Mouse (Mus musculus): ENCODE results near the gene Kif17.

Gene Kif17

DNA sequence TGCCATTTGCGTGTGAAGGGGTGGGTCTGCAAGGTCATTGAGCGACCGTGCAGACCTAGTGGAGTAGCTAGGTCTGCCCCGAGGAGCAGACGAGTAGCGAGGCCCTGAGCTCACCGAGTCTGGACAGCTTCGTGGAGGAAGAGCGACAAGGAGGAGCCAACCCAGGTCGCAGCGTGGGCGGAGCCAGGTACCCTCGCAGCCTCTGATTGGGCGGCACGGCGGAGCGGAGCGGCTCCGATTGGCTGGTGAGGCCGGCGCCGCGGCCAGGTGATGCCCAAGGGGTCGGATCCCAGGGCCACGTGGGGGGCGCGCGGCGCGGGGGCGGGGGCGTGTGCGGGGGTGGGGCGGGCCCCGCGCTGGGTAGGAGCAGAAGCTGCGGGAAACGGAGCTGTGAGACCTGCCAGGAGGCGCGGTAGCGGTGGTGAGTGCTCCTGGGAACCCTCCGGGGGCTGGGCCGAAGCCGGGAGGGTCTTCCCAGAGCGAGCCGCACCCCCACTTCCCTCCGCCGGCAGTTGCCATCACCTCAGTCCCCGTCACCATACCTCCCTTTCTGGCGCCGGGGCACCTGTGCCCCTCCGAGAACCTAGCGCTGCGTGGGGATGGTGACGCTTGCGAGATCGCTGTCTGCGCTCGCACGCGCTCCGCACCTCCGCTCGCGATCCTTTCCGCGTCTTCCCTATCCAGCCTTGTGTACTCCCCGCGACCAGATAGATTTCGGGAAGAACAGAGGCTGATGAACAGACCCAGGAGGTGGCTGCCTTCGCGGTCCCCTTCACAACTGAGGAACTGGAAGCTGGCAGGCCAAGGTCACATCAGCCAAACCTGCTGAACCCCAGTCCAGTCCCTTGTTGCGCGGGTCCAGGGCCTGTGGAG, at the start of gene Kif17, which contains the start of gene Sh2d5:
Gene Kif17 (plus strand): TSS at position 348 of the 873 bp plus-strand sequence.
Gene Sh2d5 (plus strand): TSS at position 316 of the 873 bp plus-strand sequence.
- DNase-seq: peak; percentile 74 to 89

GRCm38 (mm10) chr4:138200769-138201168, 49.5 kb upstream of the Kif17 start:
- DNase-seq: no peak

DNA sequence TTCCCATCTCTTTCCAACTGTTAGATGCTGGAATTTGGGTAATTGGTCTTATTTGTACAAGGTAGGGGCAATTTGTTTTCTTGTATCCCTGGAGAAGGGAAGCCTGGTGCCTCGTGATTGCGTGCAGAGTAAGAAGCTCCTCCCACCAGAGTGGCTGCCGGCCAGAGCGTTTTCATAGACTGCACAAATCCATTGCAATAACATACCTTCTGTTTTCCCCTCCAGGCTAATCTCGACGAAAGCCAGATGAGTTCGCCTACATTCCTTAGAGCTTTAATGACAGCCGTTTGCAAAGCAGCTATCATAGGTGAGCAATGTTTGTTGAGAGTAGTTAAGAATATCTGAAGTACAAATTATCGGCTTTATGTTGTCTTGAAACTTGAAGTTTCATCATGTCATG, 48.5 kb upstream of the Kif17 start:
- no peak for DNase-seq

GRCm38 (mm10) chr4:138210116-138210515, 40.1 kb upstream of the Kif17 start:
- DNase-seq: no peak

DNA sequence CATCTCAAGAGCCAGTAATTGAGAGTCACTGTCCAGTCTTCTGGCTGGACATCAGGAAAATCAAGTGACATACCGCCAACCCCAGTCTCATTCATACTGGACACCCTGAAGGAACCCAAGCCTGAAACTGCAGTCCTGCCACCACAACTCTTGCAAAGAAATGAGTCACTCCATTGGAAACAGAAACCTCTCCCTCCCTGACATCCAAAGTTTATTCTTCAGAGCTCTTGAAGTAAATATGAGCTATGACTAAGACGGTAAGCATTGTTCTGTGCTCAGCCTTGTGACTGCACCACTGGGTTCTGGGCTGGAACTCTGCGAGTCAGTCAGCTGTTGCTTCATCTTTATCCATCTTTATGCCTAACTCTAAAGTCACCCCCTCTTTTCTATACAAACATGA, 36.4 kb upstream of the Kif17 start:
- DNase-seq: no peak

DNA sequence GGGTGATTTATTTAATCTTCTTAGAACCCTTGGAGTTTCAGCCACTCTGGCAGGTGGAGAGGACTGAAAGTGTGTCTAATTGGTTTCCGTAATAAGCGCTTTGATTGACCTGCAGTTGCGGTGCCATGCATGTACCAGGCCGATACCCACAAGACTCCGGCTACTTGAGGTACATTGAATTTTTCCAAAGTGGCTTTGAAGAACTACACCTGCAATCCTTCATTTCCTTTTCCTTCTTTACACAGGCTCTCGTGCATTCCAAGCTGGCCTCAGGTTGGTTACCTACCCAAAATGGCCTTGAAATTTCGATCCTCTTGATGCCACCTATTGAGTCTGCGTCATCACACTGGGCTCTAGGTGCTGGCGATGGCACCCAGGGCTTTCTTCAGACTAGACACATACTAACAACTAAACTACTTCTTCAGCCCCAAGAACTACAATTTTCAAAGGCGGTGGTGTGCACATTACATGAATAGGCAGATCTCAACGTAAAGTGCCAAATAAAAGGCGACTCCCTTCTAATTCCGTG, 34.5 kb upstream of the Kif17 start:
- DNase-seq: no peak

- peak; percentile 77 to 90 for DNase-seq
Measured at GRCm38 (mm10) chr4:138216200-138216890, 33.9 kb upstream of the Kif17 start, which contains the start of gene Hp1bp3. Gene Hp1bp3 (plus strand): TSS chr4:138216296.

DNA sequence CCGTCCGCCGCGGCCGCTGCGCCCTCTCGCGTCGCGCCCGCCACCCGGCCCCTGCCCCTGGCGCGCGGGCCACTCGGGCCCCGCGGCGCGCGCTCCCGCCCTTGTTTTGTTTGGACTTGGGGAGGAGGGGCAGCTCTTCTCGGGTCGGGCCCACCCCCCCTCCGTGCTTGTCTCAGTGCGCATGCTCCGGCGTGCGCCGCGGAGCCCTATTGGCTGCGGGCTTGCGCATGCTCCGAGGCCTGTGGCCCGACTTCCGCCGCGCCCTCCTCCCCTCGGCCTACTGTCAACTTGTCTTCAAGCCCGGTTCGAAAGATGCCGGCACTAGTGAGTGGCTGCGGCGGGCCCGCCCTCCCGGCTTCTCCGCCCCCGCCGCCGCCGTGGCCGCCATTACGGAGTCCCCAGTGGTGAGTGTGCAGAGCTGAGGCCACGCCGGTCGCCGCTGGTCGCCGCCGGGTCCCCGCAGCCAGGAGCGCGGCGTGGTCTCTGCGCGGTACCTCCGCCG, 33.3 kb upstream of the Kif17 start:
- peak; percentile 98 to 99 for DNase-seq

- DNase-seq: peak in 1 of 2 experiments; percentile 18
Measured at GRCm38 (mm10) chr4:138217441-138217840, 32.8 kb upstream of the Kif17 start.

DNA sequence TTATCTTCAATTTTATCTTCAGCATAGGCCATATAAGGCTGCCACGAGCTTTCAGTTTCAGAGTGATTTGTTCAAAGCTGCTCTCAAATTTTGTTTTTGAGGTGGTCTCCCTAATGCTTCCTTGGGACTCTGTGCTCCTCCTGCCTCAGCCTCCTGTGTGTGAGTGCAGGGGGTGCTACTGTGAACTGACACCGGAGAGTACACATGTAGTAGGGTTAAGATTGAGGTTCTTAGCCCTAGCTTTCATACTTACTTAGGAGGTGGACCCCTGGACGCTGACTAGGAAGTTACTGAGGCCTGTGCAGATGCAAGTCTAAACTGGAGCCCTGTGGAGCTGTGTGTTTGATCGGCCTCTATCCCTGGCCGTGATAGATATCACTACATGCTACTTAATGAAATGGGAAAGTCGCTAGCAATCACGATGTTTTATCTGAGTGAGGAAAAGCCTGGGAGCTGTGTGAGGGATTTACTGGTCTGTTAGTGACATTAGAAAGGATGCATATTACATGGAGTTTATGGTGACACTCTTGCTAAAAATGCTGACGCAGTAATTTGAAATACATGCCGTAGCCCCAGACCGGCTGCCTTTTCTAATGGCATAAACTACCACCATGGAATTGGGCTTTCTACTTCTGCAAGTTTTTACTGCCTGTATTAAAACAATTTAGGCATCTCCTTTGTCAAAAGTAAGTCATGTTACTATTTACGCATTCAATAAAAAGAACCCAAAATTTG, 32.1 kb upstream of the Kif17 start:
- no peak for DNase-seq

- peak in 1 of 2 experiments; percentile 13 for DNase-seq
Measured at GRCm38 (mm10) chr4:138219331-138219730, 30.9 kb upstream of the Kif17 start.

- DNase-seq: no peak
Measured at GRCm38 (mm10) chr4:138220761-138221160, 29.5 kb upstream of the Kif17 start.

DNA sequence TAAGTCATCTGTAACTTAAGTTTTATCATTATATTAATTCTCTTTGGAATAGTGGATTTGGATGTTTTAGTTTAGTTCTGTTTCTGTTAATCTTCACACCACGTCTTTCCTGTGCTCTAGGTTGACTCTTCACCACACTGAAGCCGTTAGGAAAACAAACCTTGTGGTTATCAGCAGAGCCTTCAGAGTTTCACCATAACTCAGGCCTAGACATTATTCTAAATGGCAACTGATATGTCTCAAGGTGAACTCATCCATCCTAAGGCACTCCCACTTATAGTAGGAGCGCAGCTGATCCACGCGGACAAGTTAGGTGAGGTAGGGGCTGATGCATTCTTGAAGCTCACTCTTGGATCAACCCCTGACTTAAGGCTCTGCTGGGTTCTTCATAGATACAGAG, 28.8 kb upstream of the Kif17 start:
- no peak for DNase-seq

- no peak for DNase-seq
Measured at GRCm38 (mm10) chr4:138222396-138222795, 27.8 kb upstream of the Kif17 start.

GRCm38 (mm10) chr4:138223623-138224022, 26.6 kb upstream of the Kif17 start:
- no peak for DNase-seq

DNA sequence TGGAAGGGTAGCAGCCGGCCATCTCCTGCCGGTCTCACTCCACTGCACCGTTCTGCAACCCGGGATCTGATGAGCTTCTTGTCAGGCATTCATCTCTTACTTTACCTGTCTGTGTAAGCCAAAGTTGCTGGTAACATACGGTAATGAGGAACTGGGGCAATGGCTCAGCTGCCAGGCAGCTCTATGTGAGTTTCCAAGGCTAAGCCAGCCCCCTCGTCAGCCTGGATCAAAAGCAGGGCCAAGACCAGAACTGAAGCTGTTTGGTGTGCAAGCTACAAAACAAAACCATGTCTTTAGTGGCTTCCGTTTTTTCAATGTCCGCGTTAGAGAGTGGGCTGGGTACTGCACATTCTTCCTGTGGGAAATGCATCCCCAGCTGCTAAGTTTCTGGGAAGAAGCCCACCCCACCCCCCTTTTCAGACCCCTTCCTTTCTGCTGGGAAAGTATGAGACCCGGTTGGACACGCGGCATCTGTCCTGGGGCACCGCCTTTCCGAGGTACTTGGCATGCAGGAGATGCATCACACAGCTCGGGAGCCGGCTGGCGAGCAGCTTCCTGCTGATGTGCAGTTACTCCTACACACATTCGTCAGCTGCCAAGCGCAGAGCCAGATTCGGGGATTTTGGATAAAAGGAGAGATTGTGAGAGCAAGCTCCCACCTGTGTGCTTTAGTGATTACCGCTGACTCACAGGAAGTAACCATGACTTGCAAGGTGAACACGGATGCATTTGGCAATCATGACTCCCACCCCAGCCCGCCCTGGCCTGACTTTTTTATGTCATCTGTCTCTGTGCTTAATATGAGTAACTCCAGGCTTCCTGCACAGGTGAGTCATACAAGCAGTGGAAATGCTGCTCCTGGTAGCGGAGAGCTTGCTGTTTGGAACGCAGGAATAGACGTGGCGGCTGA, 3.2 kb upstream of the Kif17 start:
- no peak for DNase-seq

DNA sequence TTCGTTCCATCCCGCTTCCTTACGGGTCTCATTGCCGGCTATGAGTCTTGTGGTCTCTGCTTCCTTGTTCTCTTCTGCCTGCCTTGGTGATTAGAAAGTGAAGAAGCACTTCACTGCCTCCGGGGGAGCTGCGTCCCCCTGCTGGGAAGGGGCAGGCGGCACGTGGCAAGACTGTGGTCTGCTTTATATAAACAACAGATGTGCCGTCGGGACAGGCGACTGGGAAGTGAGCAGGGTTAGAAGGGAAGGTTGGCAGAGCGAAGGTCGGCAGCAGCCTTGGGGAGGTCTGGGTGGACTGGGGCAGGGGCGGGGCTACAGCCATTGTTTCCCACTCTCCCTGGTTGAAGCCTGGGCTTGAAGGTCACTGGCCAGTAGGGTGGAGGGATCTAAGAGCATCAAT, 1.6 kb downstream of the Kif17 start:
- DNase-seq: peak; percentile 11 to 52

- DNase-seq: no peak
Measured at GRCm38 (mm10) chr4:138252231-138252630, 2.0 kb downstream of the Kif17 start.

DNA sequence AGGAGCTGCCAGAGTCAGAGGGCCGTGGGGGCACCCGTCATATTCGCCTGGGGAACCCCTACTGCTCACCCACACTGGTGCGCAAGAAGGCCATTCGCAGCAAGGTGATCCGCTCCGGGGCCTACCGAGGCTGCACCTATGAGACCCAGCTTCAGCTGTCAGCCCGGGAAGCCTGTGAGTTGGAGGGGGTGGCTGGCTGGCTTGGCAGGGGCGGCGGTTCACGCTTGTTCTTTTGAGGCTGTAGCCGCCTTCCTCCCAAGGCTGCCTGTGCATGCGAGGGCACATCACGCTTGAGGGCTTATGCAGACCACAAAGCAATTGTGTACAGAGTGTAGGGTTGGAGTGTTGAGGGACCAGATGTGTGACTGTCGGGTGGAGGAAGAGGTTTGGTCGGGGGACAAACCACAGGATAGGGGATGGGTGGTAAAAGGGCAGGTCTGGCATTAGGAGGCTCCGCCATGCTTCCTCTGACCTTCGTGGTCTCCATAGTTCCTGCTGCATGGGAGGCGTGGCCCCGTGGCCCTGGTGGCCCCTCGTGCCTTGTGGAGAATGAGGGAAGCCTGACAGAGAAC, 7.0 kb downstream of the Kif17 start:
- DNase-seq: no peak

DNA sequence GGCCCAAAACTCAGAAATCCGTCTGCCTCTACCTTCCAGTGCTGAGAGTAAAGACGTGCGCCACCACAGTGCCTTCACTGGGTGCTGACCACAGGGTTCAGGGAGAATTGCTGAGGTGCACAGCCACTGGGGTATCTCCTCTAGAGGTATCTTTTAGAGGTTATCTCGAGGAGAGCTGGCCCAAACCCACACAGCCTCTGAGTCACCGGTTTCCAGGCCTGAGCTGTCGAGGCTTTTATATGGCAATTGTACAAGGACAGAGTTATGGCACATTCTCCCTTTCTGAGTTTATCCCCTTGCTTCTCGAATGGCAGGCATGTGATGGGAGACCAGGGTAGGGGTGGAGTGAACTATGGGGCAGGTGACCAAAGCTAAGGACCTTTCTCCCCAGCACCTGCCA, 8.4 kb downstream of the Kif17 start:
- DNase-seq: no peak

DNA sequence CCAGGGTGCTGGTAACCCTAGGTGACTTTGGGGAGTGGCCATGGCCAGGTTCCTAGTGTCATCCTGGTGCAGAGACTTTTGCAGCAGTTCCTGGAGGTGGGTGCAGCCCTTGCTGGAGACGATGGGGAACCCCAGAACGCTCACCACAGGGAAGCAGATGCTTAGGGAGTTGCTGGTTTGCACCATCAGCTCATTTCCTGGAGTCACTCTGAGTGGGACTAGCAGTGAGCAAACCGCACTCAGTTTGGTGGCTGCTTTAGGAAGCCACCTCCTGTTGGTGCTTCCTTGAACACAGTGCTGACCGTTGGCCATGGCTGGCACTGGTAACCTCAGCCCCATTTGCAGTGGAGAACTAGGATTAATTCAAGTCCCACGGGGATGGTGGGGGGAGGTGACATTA, 9.2 kb downstream of the Kif17 start:
- no peak for DNase-seq
